Mouse (Mus musculus): ENCODE data around the gene Cdk4.
A peak's percentile ranks its signal among the peaks of the same experiment; 100 is the strongest.
"Not testable (repeated sequence)": the region's sequence is repeated elsewhere in the genome, so short reads cannot be mapped to it uniquely, and the experiment has no call there.

Cdk4 gene

DNA sequence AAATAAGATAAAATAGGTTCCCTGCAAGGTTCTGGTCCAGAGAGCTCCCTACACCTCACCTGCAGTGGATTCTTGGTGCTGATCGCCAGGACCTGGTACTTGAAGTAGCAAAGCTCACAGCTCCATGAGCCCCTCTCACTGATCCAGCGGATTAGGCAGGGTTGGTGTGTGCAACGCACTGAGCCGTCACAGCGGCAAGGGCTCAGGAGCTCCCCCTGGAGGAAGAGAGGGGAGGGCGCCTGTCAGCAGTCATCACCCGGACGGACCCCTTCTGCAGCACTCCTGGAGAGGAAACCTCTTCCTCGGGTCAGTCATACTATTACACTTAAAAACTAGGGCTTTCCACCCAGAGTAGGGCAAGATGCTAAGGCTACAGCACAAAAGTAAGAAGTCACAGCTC, 5.2 kb upstream of the Cdk4 start:
- peak; percentile 88 for DNase-seq

DNA sequence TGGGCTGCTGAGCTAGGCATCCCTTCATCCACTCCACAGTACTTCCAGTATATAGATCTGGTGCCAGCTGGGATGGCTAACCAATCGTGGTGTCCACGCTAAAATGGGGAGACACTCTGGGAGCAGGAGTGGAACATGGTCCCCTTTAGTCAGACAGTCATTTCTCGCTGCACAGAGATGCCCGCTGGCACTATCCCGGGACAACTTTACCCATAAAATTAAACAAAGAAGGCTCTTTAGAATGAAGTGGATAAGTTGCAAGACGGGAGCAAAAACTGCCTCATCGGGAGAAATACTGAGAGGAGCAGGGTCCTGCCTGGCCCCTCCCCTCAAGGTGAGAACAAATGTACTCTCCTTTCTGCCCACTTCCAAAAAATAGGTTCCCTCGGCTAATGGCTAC, 4.6 kb upstream of the Cdk4 start:
- DNase-seq, result no peak

DNA sequence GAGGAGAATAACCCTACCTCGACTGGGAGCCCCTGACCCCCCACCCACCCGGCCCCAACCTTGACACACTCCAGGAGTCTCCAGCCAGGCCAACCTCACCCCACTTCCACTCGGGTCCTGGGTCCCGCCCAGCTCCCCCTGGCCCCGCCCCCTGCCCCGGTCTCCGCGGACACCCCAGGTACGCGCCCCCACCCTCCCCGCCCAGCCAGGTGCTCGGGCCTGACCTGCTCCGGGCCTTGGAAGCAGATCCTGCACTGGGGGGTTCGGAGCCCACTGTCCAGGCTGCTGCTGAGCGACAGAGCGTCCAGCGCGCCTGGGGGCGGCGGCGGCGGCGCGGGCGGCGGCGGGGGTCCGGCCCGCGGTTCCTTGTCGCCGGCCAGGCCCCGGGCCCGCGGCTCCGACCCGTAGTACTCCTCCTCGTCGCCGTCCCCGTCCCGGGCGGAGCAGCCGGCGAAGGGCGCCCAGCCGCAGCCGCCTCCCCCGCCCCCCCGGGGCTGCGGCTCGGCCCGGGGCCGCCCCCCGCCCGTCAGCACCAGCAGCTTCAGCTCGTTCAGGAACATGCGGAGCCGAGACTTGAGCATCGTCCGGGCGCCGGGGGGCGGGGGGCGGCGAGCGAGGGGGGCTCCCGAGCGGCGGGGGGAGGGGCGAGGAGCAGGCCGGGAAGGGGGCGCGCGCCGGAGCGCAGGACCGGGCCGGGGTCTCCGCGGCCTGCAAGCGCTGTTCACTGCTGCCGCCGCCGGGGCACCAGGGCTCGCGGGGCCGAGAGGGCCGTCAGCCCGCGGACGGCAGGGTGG, 4.0 kb upstream of the Cdk4 start:
- DNase-seq, result peak; percentile 46

DNA sequence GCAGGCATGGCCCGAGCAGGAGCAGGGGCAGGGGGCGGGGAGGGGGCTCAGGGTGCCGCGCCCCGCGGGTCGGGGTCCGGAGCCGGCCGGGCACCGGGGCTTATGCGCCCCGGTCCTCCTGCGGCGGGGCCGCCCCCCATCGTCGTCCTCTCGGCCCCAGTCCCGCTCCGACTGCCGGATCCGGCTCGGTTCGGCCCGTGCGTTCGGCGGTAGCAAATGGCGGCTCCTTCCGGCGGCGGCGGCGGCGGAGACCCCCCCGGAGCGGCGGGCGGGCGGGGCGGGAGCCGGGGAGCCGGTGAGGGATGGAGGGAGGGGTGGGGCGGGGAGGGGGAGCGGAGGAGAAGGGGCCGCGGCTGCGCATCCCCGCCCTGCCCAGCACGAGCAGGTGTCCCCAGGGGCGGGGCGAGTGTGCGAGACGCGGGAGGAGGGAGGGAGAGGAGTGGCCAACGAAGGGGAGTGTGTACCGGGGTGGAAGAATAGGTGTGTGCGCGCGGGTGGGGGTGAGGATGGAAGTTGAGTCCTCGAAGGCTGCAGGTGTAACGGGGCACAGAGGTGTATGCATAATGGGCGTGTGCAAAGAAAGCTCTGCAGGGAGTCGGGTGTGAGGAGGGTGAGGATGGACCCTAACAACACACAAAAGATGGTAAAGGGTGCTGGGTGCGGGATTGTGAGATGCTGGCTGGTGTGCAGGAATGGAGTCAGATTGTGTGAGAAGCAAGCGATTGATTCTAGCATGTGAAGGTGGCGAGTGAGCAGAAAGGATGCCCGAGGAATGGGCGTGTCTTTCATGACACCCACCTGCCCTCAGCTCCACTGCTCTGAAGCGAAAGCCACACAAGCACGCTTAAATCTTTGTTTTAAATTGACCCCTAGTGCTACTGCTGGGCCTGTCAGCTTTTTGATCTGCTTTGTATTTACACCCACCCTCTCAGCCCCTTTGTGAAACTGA, 3.1 kb upstream of the Cdk4 start, which contains the start of gene March9:
TSS of gene March9 (minus strand) at position 217 of the 949 bp plus-strand sequence.
- peak; percentile 89 for DNase-seq

DNA sequence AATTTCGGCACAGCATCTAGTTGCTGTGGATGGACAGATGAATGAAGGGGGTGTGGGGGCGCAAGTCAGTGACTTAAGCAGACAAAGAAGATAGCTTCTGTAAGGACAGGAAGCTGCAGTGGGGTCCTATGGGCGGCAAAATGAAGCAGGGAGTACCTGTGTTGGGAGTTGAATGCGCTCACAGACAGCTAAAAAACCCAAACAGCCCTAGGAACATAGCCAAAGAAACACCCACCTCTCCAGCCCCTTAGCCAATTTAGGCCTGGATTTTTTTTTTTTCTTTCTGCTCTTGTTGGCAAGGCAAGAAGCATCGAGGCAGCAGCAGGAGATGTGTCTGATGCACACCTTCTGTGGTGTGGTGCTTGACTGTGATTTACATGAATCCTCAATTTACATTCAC, 2.2 kb upstream of the Cdk4 start:
- DNase-seq, result no peak

DNA sequence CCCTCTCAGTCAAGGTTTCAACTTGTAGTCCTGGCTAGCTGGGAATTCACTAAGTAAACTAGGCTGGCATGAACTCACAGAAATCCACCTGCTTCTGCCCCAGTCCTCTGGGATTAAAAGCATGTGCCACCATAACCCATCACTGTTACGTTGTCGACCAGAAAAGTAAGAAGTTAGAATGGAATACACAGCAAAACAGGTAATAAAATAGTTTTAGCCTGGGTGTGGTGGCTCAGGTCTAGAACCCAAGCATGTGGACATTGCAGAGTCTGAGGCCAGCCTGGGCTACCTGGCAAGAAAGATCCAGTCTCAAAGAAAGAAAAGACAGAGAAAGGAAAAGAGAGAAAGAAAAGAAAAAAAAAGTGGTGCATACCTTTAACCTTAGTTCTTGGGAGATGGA, 1.8 kb upstream of the Cdk4 start:
- DNase-seq, result no peak

DNA sequence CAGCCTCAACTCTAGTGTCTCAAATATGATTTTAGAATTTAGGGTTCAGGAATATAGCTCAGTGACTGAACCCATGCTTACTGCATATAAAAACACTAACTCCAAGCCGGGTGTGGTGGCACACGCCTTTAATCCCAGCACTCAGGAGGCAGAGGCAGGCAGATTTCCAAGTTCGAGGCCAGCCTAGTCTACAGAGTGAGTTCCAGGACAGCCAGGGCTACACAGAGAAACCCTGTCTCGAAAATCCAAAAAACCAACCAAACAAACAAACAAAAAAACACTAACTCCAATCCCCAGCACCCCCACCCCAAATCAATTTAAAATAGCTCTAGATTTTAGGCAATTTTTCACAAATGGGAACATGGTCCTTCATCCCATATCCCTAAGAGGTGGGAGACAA, 1.2 kb upstream of the Cdk4 start:
- not testable (repeated sequence) for DNase-seq

DNA sequence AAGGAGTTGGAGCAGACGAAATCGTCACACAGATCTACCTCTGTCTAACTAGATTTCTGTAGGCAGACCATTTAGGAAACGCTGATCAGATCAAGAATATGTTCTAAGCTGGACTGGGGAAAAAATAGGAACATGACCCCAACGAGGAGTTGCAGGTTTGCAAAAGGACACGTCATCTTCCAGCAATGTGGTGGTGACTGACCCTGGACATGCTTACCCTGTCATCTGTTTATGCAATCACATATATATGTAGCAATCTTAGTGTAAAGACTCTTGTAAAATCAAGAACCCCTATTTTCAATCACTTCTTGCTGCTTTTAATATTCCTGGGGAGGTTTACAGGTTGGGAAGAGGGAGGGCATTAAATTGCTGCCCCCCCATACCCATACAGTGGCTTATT, 831 bp upstream of the Cdk4 start:
- no peak for DNase-seq

DNA sequence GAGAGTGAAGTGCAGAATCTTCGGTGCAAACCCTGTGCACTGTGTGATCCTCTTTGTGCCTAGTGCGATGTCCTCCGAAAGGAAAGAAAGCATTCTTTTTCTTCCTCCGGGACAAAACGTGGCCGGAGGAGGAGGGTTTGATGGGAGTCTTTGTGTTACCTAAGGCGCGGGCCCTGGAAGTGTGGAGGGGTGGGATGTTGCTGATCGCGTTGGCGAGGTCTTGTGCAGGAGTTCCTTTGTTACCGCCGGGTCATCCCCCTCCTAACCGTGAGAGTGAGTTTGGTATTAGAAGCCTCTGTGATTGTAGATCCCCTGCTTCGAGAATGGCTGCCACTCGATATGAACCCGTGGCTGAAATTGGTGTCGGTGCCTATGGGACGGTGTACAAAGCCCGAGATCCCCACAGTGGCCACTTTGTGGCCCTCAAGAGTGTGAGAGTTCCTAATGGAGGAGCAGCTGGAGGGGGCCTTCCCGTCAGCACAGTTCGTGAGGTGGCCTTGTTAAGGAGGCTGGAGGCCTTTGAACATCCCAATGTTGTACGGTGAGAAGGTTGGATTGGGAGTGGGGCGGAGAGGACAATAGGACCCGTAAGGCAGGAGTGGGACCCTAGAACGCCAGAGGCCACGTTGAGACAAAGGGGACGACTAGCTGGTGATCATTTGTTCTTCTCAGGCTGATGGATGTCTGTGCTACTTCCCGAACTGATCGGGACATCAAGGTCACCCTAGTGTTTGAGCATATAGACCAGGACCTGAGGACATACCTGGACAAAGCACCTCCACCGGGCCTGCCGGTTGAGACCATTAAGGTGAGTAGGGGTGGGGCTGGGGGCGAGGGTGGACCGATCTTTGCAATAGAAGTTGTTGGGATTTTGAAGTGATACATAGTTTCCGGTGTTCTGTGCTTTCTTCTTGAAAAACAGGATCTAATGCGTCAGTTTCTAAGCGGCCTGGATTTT, 858 bp downstream of the Cdk4 start:
- DNase-seq, result no peak

DNA sequence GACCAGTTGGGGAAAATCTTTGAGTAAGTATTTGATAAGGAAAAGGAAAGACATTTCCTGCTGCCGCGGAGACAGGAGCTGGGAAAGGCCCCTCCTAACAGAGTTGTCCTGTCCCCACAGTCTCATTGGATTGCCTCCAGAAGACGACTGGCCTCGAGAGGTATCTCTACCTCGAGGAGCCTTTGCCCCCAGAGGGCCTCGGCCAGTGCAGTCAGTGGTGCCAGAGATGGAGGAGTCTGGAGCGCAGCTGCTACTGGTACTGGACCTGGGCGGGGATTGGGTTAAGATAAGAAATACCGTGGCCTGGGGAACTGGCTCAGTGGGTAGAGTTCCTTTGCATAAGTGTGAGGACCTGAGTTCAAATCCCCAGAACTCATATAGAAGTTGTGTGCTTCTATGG, 2.6 kb downstream of the Cdk4 start:
- DNase-seq, result no peak

DNA sequence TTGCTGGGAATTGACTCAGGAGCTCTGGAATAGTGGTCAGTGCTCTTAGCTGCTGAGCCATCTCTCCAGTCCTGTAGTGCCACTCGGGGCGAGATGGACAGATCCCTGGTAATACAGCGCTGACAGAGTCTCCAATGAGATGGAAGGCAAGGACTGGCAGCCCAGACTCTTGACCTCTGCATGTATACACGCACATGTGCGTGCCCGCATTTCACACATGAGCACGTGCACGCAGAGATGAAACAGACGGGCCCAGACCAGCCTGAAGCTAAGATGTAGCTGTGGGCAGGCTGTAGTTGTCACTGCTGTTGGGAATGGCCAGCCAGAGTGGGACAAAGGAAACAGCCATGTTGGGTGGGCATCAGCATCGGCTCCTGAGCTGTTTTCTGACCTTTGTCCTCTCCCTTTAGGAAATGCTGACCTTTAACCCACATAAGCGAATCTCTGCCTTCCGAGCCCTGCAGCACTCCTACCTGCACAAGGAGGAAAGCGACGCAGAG, 3.2 kb downstream of the Cdk4 start:
- DNase-seq, result no peak

DNA sequence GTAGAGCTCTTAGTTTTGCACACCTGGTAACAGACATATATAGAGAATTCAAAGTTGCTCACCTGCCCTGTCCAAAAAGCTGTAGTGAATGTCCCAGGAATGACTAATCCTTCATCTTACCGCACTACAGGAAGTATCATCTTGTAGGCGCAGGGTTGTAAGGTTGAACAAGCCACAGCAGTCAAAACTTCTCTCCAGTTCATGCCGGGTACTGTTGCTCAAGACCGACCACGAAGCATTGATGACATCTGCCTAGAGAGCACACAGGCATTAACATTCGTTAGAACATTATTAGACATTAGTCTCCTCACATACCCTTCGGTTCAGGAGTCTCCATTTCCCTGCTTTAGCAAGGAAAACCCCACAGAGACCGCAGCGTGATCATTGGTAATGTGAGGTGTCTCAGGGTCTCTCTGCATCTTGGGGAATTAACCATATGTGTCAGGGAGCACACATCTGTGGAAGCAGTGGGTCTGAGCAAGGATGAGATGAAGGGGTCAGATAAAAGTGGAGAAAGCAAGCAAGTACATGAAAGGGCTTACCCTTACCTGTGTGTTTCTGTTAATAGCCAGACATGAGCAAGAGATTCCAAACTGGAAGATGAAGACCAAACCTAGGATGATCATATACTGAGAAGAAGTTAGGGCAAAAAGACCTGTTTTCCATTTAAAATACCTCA, 5.2 kb downstream of the Cdk4 start:
- DNase-seq, result no peak

DNA sequence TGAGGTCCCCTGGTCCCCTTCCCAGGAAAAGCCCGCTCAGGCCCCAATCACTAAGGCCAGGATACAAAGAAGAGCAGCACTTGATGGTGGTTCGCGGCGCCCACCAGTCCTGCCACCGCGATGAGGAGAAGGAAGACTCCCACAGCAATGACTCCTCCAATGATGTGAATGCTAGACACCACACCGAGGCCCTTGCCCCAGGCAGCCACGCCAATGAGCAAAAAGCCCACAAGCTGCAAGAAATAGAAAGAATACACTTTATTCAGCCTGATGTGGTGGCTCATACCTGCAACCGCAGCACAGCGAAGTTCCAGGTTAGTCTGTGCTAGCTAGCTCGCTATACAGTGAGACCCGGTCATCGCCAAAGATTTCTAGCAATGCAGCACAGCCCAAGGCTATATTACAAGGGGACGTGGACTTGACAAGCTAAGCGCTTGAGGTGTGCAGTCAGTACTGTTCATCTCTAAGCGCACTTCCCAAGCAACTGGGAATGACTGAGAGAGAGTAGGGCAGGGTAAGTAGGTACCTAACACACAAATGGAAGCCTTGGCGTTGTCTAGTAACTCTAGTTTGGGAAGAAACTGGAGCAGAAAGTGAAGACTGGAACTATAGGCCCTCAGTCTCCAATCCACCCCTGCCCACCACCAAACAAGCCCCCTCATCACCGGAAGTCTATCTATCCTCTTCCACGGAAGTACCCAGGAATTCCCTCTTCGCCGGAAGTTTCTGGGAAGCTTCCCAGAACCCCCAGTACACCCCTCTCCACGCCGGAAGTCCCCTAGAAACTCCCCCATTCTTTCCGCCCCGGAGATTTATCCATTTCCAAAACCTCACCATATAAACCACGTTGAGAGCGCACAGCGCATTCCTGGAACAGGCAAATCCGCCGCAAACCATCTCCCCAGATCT, 6.2 kb downstream of the Cdk4 start:
- DNase-seq, result no peak

DNA sequence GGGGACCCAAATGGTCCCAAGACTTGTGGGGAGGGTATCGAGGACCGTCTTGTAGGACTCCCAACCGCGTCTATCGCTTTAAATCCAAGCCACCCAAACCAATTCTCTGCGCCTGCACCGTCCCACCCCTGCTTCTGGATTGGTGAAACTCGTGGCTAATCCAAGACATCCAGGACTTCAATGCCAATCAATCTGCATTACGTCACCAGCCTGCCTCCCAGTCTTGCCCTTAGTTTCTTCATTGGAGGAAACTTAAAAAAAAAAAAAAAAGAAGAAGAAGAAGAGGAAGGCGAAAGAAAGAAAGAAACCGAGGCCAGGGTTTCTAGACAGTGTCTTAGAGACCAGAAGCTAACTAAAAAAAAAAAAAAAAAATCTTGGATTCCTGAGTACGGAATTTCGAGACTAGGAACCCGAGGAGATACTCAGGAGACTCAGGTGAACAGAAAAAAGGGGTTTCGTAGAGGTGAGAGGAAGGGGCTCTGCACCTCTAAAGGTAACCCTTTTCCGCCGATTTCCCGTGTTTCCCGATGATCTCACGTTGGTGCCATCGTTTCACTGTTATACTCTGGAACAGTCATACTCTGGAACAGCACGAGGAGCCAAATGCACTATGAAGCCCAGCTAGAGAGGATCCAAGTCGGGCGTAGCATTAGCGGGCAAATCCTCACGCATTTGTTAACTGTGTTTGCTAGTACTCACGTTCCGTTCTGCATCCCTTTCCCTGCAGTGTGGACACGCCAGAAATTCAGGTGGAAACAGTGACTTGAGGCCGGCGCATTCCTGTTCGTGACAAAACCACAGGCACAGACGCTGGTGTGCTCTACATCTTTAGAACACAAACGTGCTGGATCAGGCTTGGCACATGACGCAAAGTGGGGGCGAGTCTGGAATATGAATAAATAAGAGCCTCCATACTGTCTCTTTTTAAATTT, 7.1 kb downstream of the Cdk4 start, which contains the start of gene Tspan31:
TSS of gene Tspan31 (minus strand) at position 75 of the 932 bp plus-strand sequence.
- DNase-seq, result peak; percentile 49

DNA sequence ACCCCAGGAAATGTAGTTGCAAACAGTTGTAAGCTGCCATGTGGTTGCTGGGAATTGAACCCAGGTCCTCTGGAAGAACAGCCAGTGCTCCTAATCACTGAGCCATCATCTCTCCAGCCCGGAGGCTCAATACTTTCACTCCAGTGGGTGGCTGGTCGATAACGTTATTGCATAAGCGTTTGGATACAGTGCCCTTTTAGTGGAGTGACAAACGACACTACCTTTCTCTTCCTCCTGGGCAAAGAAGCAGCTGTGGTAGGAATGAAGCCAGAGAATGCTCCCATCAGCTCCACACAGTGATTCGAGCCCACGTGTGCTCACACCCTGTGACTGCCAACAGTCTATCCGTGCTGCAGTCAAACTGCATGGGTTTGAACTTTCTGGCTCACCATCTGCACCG, 7.9 kb downstream of the Cdk4 start:
- DNase-seq, result no peak

DNA sequence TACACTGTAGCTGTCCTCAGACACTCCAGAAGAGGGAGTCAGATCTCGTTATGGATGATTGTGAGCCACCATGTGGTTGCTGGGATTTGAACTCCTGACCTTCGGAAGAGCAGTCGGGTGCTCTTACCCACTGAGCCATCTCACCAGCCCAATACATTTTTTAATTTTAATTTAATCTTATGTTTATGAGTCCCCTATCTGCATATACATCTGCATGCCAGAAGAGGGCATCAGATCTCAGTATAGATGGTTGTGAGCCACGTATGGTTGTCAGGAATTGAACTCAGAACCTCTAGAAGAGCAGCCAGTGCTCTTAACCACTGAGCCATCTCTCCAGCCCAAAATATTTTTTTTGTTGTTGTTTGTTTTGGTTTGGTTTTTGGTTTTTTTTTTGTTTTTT, 8.9 kb downstream of the Cdk4 start:
- DNase-seq, result not testable (repeated sequence)

DNA sequence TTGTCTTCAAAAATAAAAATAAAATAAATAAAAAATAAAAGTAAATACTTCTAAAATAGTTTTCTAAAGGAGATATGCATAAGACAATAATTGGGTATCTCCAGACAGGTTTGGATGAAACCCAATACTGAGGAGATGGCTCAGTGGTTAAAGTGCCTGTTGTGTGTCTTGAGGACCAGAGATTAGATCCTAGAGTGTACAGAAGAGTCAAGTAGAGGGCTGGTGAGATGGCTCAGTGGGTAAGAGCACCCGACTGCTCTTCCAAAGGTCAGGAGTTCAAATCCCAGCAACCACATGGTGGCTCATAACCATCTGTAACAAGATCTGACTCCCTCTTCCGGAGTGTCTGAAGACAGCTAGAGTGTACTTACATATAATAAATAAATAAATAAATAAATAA, 9.6 kb downstream of the Cdk4 start:
- not testable (repeated sequence) for DNase-seq

DNA sequence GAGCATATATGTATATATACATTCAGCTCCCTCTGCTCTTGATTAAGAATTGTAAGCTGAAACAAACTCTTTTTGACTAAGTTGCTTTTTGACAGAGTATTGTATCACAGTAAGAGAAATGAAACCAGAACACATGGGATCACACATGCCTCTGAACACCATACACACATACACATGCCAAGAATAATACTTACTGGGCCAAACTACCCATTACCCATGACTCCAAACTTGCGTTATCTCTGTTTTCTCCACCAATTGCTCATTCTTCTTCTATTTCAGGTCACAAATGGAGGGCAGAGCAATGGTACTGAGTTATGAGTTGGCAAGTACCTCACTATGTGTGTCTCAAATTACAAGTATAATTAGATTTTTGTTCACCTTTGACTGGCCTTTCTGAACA, 10.6 kb downstream of the Cdk4 start:
- DNase-seq, result no peak

DNA sequence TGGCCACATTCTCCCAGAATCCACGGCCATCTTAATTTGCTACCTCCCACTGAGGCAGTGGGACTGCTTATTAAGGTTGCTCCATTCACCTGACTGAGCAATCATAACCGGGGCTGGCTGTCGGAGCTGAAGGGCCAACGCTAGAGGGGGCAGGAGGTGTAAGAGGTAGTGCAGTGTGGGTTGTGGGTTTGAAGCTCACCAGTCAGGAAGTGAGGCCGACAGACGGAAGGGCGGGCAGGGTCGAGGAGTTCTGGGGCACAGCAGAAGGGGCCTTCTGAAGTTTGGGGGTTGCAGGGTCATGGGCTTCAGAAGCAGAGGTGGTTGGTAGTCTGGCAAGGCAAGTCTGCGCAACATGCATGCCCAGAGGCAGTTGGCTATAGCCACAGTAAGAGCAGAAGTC, 11.7 kb downstream of the Cdk4 start, which contains the start of gene Agap2:
TSS of gene Agap2 (plus strand) at position 205 of the 400 bp plus-strand sequence.
- peak; percentile 92 for DNase-seq

Data from thymus, postnatal 14 days (tissue).